Mouse (Mus musculus) forebrain, embryonic 10.5 days (tissue): ENCODE results near the gene Basp1. TPM values are rescaled to one million over a fixed set of nuclear protein-coding genes. Genes with fewer than 3 reads are reported as not detected.

Experiments used
- DNase-seq: peaks from one replicate; pipeline ENCODE4 v3.0.0-alpha.2; 2017; ENCODE audit warnings: low spot score; ENCODE audit errors: extremely low spot score
- H3K27ac ChIP-seq: fragments of 300-500 bp; sonication (generic); 2 replicates; pipeline ENCODE4 v1.5.1; 2016; ENCODE audit warnings: mild to moderate bottlenecking
- H3K27me3 ChIP-seq: fragments of 300-500 bp; sonication (generic); 2 replicates; pipeline ENCODE4 v1.6.1; 2016; ENCODE audit warnings: mild to moderate bottlenecking; ENCODE audit not compliant: poor library complexity, severe bottlenecking
- H3K36me3 ChIP-seq: fragments of 300-500 bp; sonication (generic); replicated peaks from 2 replicates; pipeline ENCODE4 v1.6.1; 2016; ENCODE audit warnings: mild to moderate bottlenecking, moderate library complexity
- H3K4me1 ChIP-seq: fragments of 300-500 bp; sonication (generic); 2 replicates; pipeline ENCODE4 v1.6.1; 2016
- H3K4me3 ChIP-seq: fragments of 300-500 bp; sonication (generic); 2 replicates; pipeline ENCODE4 v1.5.1; 2016; ENCODE audit warnings: mild to moderate bottlenecking, moderate library complexity
- H3K9me3 ChIP-seq: fragments of 300-500 bp; sonication (generic); 2 replicates; pipeline ENCODE4 v1.6.1; 2016; ENCODE audit warnings: mild to moderate bottlenecking, moderate library complexity
- WGBS: fragments of 180-500 bp; shearing (Covaris S2); methylation state at CpG from one replicate; pipeline ENCODE4 v1.1.7; 2016; 5-methylcytosine and 5-hydroxymethylcytosine counted together
- polyA plus RNA-seq: library from polyadenylated mRNA; unstranded; fragments of >200 nt; fragmentation: Nextera tagmentation; extraction: Ambion mirVana; gene quantifications from 2 replicates; pipeline ENCODE4 v1.2.1, GENCODE M21; 2016

The Basp1 gene
- polyA plus RNA-seq, 1 experiment from 2014 or later, result 35.0 TPM

GRCm38 (mm10) chr15:25353498-25353897, 60.1 kb downstream of the Basp1 start:
- DNase-seq, result no peak
- H3K4me1 ChIP-seq, result peaks cover 1% of the 10 kb centered on the region
- no peaks in the 10 kb centered on the region for H3K36me3 ChIP-seq
- WGBS, result 85% methylated on average over 6 of the region's 6 CpGs
- H3K4me3 ChIP-seq, result no peak overlapping the region
- H3K9me3 ChIP-seq, result no peaks in the 10 kb centered on the region
- H3K27me3 ChIP-seq, result no peaks in the 10 kb centered on the region
- no peak overlapping the region for H3K27ac ChIP-seq

DNA sequence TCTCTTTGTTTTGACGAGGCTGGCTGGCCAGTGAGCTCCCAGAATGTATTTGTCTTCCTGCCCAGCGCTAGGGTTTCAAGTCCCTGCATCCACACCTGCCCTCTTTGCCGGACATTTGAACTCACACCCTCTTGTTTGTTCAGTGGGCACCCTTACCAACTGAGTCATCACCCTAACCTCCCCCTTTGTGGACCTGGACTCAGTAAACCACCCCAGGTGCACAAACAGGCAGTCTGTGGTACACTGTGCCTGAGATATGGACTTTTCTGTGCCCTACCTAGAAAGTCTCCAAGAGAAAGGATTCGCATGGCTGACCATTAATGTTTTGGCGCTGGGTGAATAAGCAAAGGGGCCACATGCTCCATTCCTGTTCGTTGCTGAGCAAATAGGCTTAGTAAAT, 70.3 kb downstream of the Basp1 start:
- Histone ChIP-seq H3K9me3 (no peaks in the 10 kb centered on the region), H3K27me3 (no peaks in the 10 kb centered on the region), H3K27ac (no peak overlapping the region), H3K36me3 (no peaks in the 10 kb centered on the region), H3K4me1 (no peaks in the 10 kb centered on the region), H3K4me3 (no peak overlapping the region)
- DNase-seq, result no peak
- whole genome bisulfite sequencing, result 71% methylated on average over 6 of the region's 6 CpGs

GRCm38 (mm10) chr15:25335277-25335676, 78.3 kb downstream of the Basp1 start:
- Histone ChIP-seq H3K27ac (no peak overlapping the region), H3K36me3 (no peaks in the 10 kb centered on the region), H3K4me1 (peaks cover 7% of the 10 kb centered on the region), H3K27me3 (no peaks in the 10 kb centered on the region), H3K4me3 (no peak overlapping the region), H3K9me3 (no peaks in the 10 kb centered on the region)
- 90% methylated on average over 11 of the region's 11 CpGs for WGBS
- no peak for DNase-seq

GRCm38 (mm10) chr15:25331877-25332445, 81.6 kb downstream of the Basp1 start:
- H3K27ac ChIP-seq, result no peak overlapping the region
- peaks cover 7% of the 10 kb centered on the region for H3K4me1 ChIP-seq
- no peaks in the 10 kb centered on the region for H3K27me3 ChIP-seq
- H3K9me3 ChIP-seq, result no peaks in the 10 kb centered on the region
- 58% methylated on average over 16 of the region's 16 CpGs for WGBS
- no peaks in the 10 kb centered on the region for H3K36me3 ChIP-seq
- no peak overlapping the region for H3K4me3 ChIP-seq
- no peak for DNase-seq

GRCm38 (mm10) chr15:25330946-25331345, 82.6 kb downstream of the Basp1 start:
- H3K27me3 ChIP-seq, result no peaks in the 10 kb centered on the region
- WGBS, result 82% methylated on average over 4 of the region's 4 CpGs
- no peak overlapping the region for H3K4me3 ChIP-seq
- H3K9me3 ChIP-seq, result no peaks in the 10 kb centered on the region
- no peak for DNase-seq
- no peaks in the 10 kb centered on the region for H3K36me3 ChIP-seq
- H3K27ac ChIP-seq, result no peak overlapping the region
- peaks cover 7% of the 10 kb centered on the region for H3K4me1 ChIP-seq

DNA sequence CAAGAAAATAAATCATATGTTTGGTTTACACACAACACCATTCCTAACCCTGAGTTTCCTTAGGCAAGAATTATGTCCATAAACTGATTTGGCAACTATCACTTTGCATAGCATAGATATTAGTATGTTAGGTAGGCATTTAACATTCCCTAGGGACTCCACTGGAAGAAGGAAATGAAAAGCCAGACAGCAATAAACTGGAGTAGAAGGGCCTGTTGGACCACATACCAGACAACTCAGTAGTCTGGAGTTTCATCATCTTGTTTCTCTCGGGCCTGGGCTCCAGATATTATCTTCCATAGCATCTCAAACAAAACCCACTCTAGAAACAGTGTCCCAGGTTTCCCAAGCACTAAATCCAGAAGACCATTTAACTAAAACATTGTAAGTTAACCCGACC, 91.0 kb downstream of the Basp1 start:
- 85% methylated on average over 2 of the region's 2 CpGs for WGBS
- Histone ChIP-seq H3K9me3 (no peaks in the 10 kb centered on the region), H3K27ac (no peak overlapping the region), H3K4me1 (no peaks in the 10 kb centered on the region), H3K27me3 (no peaks in the 10 kb centered on the region), H3K36me3 (no peaks in the 10 kb centered on the region), H3K4me3 (no peak overlapping the region)
- no peak for DNase-seq

GRCm38 (mm10) chr15:25322111-25322510, 91.5 kb downstream of the Basp1 start:
- no peak for DNase-seq
- no peaks in the 10 kb centered on the region for H3K27me3 ChIP-seq
- WGBS, result 93% methylated on average over 3 of the region's 3 CpGs
- H3K9me3 ChIP-seq, result no peaks in the 10 kb centered on the region
- no peak overlapping the region for H3K27ac ChIP-seq
- no peaks in the 10 kb centered on the region for H3K36me3 ChIP-seq
- H3K4me3 ChIP-seq, result no peak overlapping the region
- H3K4me1 ChIP-seq, result no peaks in the 10 kb centered on the region

DNA sequence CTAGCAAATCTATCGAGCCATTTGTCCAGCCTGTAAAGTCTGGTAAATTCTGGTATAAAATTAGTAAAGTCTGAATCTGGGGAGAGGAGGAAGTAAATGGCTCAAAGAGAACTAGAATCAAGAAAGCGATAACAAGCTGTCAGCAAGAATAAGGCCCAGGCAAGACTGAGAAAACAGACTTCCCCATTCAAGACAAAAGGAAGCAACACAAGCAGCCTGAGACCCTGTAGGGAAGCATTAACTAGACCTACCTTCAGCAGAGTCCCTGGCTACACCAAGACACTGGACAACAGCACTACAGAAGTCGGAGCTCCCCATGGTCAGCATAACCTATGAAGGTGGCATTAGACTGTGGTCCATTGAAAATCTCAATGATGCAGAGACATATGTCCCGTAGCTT, 91.9 kb downstream of the Basp1 start:
- no peaks in the 10 kb centered on the region for H3K36me3 ChIP-seq
- 94% methylated on average over 4 of the region's 4 CpGs for WGBS
- no peaks in the 10 kb centered on the region for H3K9me3 ChIP-seq
- no peak overlapping the region for H3K4me3 ChIP-seq
- no peak for DNase-seq
- no peak overlapping the region for H3K27ac ChIP-seq
- no peaks in the 10 kb centered on the region for H3K27me3 ChIP-seq
- H3K4me1 ChIP-seq, result no peaks in the 10 kb centered on the region

- Histone ChIP-seq H3K27me3 (no peaks in the 10 kb centered on the region), H3K9me3 (no peaks in the 10 kb centered on the region), H3K4me1 (no peaks in the 10 kb centered on the region), H3K27ac (no peak overlapping the region), H3K36me3 (no peaks in the 10 kb centered on the region), H3K4me3 (no peak overlapping the region)
- no peak for DNase-seq
- WGBS, result 94% methylated on average over 3 of the region's 3 CpGs
Measured at GRCm38 (mm10) chr15:25314471-25314870, 99.1 kb downstream of the Basp1 start.

Other genes starting within 250 kb of the Basp1 start
- 66.3 and 68.8 TPM in 2 replicates for gene Myo10, start 208.8 kb upstream of the Basp1 start, polyA plus RNA-seq